Mouse (Mus musculus): ENCODE measurements around the gene Slc5a6. TPM values are rescaled to one million over a fixed set of nuclear protein-coding genes. Genes with fewer than 3 reads are reported as not detected.
A peak's percentile ranks its signal among the peaks of the same experiment; 100 is the strongest.

Gene Slc5a6
- 10.4 and 10.8 TPM in 2 replicates for polyA plus RNA-seq (2016; fragmentation: Nextera tagmentation; extraction: Ambion mirVana)

DNA sequence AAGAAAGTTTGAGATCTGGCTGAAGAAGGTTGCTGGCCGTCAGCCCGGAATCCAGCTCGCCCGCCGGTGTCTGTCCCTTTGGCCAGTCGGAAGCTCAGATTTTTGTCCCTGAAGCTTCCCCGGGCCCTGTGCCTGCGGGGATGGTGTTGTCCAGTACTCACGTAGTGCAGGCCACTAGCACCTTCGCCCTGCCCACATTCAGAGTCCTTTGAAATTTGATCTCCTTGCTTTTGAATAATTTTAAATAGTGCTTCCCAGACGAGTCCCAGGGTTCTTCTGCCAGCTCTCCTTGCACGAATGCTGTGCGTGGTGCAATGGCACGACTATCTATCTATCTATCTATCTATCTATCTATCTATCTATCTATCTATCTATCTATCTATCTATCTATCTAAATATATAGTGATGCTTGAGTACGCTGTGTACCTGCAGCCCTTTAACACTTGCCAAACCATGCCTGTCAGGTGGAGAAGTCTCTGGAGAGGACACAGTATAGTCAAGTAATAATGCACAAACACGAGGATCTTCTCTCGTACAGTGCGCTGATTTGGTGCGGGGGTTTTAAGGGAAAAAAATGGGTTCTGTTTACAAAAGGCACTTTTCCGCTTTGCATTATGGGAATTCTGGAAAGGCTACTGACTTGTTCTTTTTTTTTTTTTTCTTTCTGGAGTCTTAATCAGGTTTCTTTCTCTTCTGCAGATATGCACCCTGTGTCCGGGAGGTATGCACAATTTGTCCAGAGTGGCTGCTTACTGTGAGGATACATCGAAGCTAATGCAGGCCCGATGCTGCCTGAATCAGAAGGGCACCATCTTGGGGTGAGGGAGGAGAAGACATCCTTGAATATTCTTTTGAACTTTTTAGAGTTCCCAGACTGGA, at the start of gene Slc5a6:
Gene Slc5a6 (minus strand): TSS at position 162 of the 879 bp plus-strand sequence.
- peak; percentile 52 for DNase-seq (ENCODE audit: low spot score)

DNA sequence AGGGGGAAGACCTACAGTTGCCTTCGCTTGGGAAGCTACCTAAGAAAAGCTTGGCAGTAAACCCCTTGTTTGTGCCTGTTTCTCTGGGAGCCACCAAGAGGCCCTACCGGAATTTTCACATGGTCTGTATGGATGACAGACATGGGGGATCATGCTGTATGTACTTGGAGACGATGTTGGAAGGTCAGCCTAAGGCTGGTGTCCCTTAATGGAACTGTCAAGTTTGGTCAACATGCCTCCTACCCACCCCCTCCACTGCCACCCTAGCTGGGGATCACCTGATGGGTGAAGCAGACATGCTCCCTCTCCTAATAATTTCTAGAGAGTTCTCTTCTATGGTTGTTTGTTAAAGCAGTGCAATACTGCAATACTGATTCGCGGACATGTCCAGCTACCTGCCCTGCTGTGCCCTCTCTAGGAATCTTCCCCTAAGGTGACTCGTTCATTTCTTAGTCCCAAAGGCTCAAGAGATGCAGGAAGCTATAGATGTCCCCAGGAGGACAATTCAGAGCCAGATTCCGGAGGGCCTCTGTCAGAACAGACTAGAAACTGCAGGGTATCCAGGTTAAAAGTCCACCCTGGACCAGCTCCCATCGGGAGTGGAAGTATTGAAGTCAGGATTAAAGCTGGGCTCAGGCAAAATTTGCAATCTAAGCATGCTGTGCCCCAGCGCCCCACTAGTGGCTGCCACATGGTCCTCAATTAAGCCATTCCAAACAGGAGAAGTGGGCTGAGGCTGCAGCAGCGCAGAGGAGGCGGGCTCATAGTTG, 47.2 kb upstream of the Slc5a6 start:
- 26% methylated on average over 11 of the region's 11 CpGs for WGBS

More for the DNA sequence above, at the start of gene Slc5a6:
- Histone ChIP-seq H3K36me3 (0 out of 2 replicates have a peak, but pooled peaks cover 3% of the 10 kb centered on the region), H3K4me3 (peak within 1 kb of the TSS; percentile 78), H3K9me3 (replicated peaks) (no peaks in the 10 kb centered on the region), H3K27ac (peak within 1 kb of the TSS; percentile 91), H3K4me1 (peaks cover 12% of the 10 kb centered on the region), H3K27me3 (ENCODE audit: low read depth, poor library complexity, severe bottlenecking) (no peaks in the 10 kb centered on the region)
- WGBS: 1% methylated on average over 23 of the region's 23 CpGs

GRCm38 (mm10) chr5:31094799-31095691, 46.3 kb upstream of the Slc5a6 start:
- Histone ChIP-seq H3K27me3 (ENCODE audit: low read depth, poor library complexity, severe bottlenecking) (peaks cover 94% of the 10 kb centered on the region), H3K36me3 (no peaks in the 10 kb centered on the region), H3K4me1 (peaks cover 36% of the 10 kb centered on the region), H3K4me3 (peak overlapping the region; percentile 47), H3K9me3 (replicated peaks) (no peaks in the 10 kb centered on the region), H3K27ac (no peak overlapping the region)
- peak; percentile 58 for DNase-seq (ENCODE audit: low spot score)
- 1% methylated on average over 59 of the region's 59 CpGs for WGBS

More for the DNA sequence above, 47.2 kb upstream of the Slc5a6 start:
- Histone ChIP-seq H3K9me3 (replicated peaks) (no peaks in the 10 kb centered on the region), H3K4me1 (peaks cover 36% of the 10 kb centered on the region), H3K36me3 (no peaks in the 10 kb centered on the region), H3K4me3 (peak overlapping the region; percentile 47), H3K27me3 (ENCODE audit: low read depth, poor library complexity, severe bottlenecking) (peaks cover 86% of the 10 kb centered on the region), H3K27ac (no peak overlapping the region)
- DNase-seq (ENCODE audit: low spot score): no peak

DNA sequence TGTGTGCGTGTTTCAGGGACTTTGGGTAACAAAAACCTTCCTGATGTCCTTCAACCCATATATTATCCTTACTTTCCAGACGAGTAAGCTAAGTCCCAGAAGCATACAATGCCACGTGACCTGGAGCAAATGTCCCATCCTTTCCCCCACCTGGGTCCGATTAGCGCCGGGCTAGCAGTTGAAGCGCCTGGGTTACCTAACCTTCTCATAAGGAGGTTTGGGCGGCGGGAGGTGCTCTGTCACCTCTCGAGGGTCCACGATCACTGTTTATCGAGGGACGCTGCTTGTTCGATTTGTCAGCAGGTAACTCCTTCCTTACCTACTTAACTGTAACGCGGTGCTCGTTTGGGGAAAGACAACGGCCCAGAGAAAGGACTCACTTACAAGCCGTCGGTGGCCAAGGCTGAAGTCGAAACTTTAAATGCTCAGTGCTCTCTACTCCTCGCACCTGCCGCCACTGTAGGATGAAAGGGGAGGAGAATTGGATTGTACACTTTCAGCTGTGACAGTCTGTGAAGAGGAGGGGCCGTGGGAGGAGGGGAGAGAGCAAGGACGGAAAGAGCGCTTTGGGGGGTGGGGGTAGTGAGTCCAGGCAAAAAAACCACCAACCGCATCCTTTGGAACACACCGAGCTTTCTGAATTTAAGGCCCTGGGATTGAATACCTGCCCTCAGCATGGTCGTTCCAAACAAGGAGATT, 45.5 kb upstream of the Slc5a6 start:
- peaks cover 99% of the 10 kb centered on the region for H3K27me3 ChIP-seq (ENCODE audit: low read depth, poor library complexity, severe bottlenecking)
- H3K4me1 ChIP-seq: peaks cover 36% of the 10 kb centered on the region
- H3K9me3 ChIP-seq (replicated peaks): no peaks in the 10 kb centered on the region
- 2% methylated on average over 28 of the region's 29 CpGs for WGBS
- H3K27ac ChIP-seq: no peak overlapping the region
- peak; percentile 72 for DNase-seq (ENCODE audit: low spot score)
- H3K36me3 ChIP-seq: no peaks in the 10 kb centered on the region
- peak overlapping the region; percentile 47 for H3K4me3 ChIP-seq

- H3K4me3 ChIP-seq: peak overlapping the region; percentile 47
- H3K4me1 ChIP-seq: peaks cover 36% of the 10 kb centered on the region
- no peaks in the 10 kb centered on the region for H3K9me3 ChIP-seq (replicated peaks)
- peak; percentile 64 for DNase-seq (ENCODE audit: low spot score)
- under 1% methylated on average over 54 of the region's 54 CpGs for WGBS
- peaks cover 100% of the 10 kb centered on the region for H3K27me3 ChIP-seq (ENCODE audit: low read depth, poor library complexity, severe bottlenecking)
- peak overlapping the region; percentile 21; the same call in 1 of the 2 replicates for H3K27ac ChIP-seq
- H3K36me3 ChIP-seq: no peaks in the 10 kb centered on the region
Observed at GRCm38 (mm10) chr5:31093151-31094041, 44.7 kb upstream of the Slc5a6 start.

GRCm38 (mm10) chr5:31092231-31092975, 43.7 kb upstream of the Slc5a6 start:
- no peak for DNase-seq (ENCODE audit: low spot score)
- H3K36me3 ChIP-seq: no peaks in the 10 kb centered on the region
- H3K27me3 ChIP-seq (ENCODE audit: low read depth, poor library complexity, severe bottlenecking): peaks cover 100% of the 10 kb centered on the region
- 2% methylated on average over 51 of the region's 53 CpGs for WGBS
- H3K9me3 ChIP-seq (replicated peaks): no peaks in the 10 kb centered on the region
- H3K4me3 ChIP-seq: peak overlapping the region; percentile 47
- H3K4me1 ChIP-seq: peaks cover 36% of the 10 kb centered on the region
- H3K27ac ChIP-seq: peak overlapping the region; percentile 21

DNA sequence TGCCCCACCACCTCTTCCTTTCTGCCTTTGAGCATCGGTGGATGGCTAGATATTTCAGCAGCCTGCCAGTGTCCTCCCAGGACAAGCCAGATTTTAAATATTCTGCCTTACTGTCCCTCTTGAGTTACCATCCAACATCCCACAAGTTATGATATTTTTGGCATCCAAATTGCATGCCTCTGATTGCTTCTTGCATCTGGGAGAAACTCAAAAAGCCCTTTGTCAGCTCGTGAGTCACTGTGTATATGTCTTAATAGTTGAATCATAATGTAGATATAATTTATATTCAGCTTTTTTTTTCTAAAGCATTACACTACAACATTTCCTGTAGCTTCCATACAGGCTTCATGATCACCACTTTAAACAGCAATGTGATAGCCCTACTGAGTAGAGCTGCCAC, 38.4 kb upstream of the Slc5a6 start:
- Histone ChIP-seq H3K27ac (no peak overlapping the region), H3K36me3 (no peaks in the 10 kb centered on the region), H3K4me3 (no peak overlapping the region), H3K4me1 (peaks cover 17% of the 10 kb centered on the region), H3K27me3 (ENCODE audit: low read depth, poor library complexity, severe bottlenecking) (peaks cover 85% of the 10 kb centered on the region), H3K9me3 (replicated peaks) (no peaks in the 10 kb centered on the region)
- 82% methylated on average over 2 of the region's 2 CpGs for WGBS
- no peak for DNase-seq (ENCODE audit: low spot score)

DNA sequence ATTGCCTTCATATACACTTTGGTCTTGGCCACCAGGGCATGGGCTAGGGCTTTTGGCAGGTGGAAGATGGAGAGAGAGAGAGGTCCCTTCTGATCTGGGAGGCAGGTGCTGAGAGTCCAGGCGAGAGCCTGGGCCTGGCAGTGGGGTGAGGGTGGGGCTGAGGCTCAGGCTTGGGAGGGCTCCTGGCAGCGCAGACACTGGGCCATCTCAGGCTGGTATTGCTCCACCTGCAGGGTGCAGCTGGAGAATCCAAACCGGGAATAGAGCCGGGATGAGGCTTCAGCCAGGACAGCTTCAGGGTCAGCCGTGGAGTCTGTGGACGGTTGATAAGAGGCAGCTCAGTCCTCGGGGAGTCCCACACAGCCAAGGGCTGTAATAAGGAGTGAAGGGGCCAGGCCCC, 37.9 kb upstream of the Slc5a6 start:
- WGBS: 39% methylated on average over 7 of the region's 7 CpGs
- DNase-seq (ENCODE audit: low spot score): no peak
- Histone ChIP-seq H3K27me3 (ENCODE audit: low read depth, poor library complexity, severe bottlenecking) (peaks cover 80% of the 10 kb centered on the region), H3K9me3 (replicated peaks) (no peaks in the 10 kb centered on the region), H3K4me3 (no peak overlapping the region), H3K27ac (no peak overlapping the region), H3K36me3 (no peaks in the 10 kb centered on the region), H3K4me1 (peaks cover 16% of the 10 kb centered on the region)

DNA sequence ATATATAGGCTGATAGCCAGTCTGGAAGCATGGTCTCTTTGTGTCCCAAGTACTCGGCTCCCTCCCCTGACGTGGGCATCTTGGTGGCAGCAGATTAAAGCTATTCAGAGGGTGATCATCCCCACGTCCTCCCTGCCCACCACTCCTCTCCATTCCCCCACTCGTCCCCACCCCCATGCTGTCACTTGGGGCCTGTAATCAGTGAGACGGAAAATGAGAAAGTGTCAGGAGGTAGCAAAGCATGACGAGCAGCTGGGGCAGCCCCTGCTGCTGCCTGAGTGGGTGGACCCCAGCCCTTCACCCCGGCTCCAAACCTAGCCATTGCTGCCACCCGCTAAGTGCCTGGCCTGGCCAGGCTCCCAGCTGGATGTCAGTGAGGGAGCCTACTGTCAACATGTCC, 35.2 kb upstream of the Slc5a6 start:
- WGBS: 17% methylated on average over 8 of the region's 8 CpGs
- Histone ChIP-seq H3K4me3 (no peak overlapping the region), H3K27me3 (ENCODE audit: low read depth, poor library complexity, severe bottlenecking) (peaks cover 53% of the 10 kb centered on the region), H3K9me3 (replicated peaks) (no peaks in the 10 kb centered on the region), H3K4me1 (peaks cover 16% of the 10 kb centered on the region), H3K36me3 (peaks cover 9% of the 10 kb centered on the region), H3K27ac (no peak overlapping the region)
- no peak for DNase-seq (ENCODE audit: low spot score)

GRCm38 (mm10) chr5:31082935-31083625, 34.4 kb upstream of the Slc5a6 start:
- no peak for DNase-seq (ENCODE audit: low spot score)
- peaks cover 18% of the 10 kb centered on the region for H3K36me3 ChIP-seq
- H3K4me1 ChIP-seq: peaks cover 16% of the 10 kb centered on the region
- H3K9me3 ChIP-seq (replicated peaks): no peaks in the 10 kb centered on the region
- peaks cover 44% of the 10 kb centered on the region for H3K27me3 ChIP-seq (ENCODE audit: low read depth, poor library complexity, severe bottlenecking)
- no peak overlapping the region for H3K4me3 ChIP-seq
- 24% methylated on average over 12 of the region's 12 CpGs for WGBS
- no peak overlapping the region for H3K27ac ChIP-seq

Measured in limb, embryonic 10.5 days (tissue).